Mouse (Mus musculus) stomach, postnatal 0 days (tissue): Measurements from ENCODE around the gene Lrrk1.

ENCODE experiments used
- CTCF ChIP-seq: IDR thresholded peaks from 2 replicates; pipeline ENCODE4 v1.5.1; 2016; ENCODE audit warnings: antibody characterized with exemption, low read depth, mild to moderate bottlenecking, moderate library complexity
- EP300 ChIP-seq: optimal IDR thresholded peaks from 2 replicates; pipeline ENCODE3; 2016; ENCODE audit warnings: antibody characterized with exemption

DNA sequence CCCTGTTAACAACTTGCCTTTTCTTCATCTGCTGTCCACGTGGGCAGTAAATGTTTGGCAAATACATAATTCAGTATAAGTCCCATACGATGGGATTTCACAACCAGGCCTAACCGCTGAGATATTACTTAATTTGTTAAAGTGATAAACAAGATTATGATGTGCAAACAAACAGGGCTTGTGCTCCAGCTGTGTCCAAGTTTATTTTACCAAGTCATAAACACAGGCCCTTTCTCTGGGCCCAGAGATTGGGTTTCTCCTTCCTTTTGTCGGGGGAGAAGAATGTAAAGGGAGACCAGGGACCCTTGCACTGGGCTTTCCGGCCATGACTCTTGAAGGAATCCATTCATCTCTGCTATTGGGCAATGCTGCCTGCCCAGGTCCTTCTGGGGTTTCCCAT is 129.2 kb downstream of the Lrrk1 start:
- TF ChIP-seq CTCF: no peak
- TF ChIP-seq EP300: no peak
